Mouse (Mus musculus): ENCODE results near the gene Trim33. TPM values are rescaled to one million over a fixed set of nuclear protein-coding genes. Genes with fewer than 3 reads are reported as not detected.

Trim33 gene
- polyA plus RNA-seq, 1 experiment from 2014 or later: 41.1 TPM

DNA sequence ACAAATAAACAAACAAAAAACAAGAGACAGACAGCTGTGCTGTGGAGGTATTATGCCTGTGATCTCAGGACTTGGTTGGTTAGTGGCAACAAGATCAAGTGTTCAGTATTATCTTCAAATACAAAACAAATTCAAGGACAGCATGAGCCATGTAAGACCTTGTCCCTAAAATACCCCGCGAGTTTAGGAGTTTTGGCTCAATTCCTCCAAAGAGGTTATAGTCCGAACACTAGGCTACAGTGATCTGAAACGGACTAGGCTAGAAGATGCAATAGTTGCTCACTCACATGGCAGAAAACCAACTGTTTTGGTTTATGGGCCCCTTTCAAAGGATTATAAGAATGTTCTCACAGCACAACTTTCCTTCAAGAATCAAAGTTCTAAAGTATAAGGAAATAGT is 9.7 kb downstream of the Trim33 start:
- H3K27ac ChIP-seq: no peak overlapping the region
- WGBS: 94% methylated on average over 4 of the region's 4 CpGs
- ATAC-seq (ENCODE audit: low FRiP score, low read depth): no peak
- H3K4me3 ChIP-seq: no peak overlapping the region
- no peaks in the 10 kb centered on the region for H3K4me1 ChIP-seq
- no peak overlapping the region for H3K4me2 ChIP-seq (replicated peaks)
- H3K36me3 ChIP-seq: no peaks in the 10 kb centered on the region
- H3K27me3 ChIP-seq (replicated peaks): no peaks in the 10 kb centered on the region
- H3K9me3 ChIP-seq: no peaks in the 10 kb centered on the region
- H3K9ac ChIP-seq: no peak overlapping the region

DNA sequence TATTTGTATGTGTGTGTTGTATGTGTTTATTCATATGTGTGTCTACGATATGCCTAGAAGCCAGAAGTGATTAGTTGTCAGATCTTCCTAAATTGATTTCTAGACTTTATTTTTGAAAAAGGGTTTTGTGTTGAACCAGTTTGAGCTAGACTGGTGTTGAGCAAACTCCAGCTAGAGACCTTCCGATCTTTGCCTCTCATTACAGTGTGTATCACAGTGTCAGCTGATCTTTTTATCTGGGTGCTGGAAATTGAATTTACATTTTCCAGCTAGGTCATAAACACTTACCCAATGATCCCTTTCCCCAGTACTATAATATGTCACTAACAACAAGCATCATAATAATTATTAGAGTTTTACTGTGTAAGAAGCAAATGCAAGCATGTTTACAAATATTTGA is 12.0 kb downstream of the Trim33 start:
- Histone ChIP-seq H3K27me3 (replicated peaks) (no peaks in the 10 kb centered on the region), H3K36me3 (no peaks in the 10 kb centered on the region), H3K4me2 (replicated peaks) (no peak overlapping the region), H3K9me3 (no peaks in the 10 kb centered on the region), H3K4me3 (no peak overlapping the region), H3K9ac (no peak overlapping the region), H3K4me1 (no peaks in the 10 kb centered on the region), H3K27ac (no peak overlapping the region)
- WGBS: 96% methylated on average over 2 of the region's 2 CpGs
- no peak for ATAC-seq (ENCODE audit: low FRiP score, low read depth)

DNA sequence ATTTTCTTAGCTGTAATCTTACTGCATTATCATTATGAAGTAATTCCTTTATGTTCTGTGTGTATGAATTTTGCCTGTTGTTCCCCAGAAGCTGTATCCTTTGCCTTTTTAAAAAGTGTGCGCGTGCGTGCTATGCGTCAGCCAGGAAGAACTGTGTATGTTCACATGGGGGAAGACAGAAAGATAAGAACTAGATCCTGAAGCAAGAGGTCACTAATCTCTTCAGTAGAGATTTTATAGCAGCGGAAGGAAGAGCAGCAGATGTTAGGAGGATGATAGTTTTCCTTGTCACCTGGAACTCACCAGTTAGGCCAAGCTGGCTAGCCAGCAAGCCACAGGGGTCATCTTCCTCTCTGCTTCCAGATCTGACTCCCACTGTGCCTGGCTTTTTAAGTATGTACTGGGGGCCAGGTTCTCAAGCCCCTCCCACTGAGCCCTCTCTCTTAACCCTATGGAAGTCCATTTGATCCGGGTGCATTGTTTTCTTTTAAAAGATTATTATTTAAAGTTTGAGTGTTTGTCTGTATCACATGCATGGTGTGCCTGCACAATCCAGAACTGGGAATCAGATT is 26.4 kb downstream of the Trim33 start:
- Histone ChIP-seq H3K4me3 (no peak overlapping the region), H3K36me3 (no peaks in the 10 kb centered on the region), H3K4me1 (no peaks in the 10 kb centered on the region), H3K27me3 (replicated peaks) (no peaks in the 10 kb centered on the region), H3K27ac (no peak overlapping the region), H3K4me2 (replicated peaks) (no peak overlapping the region), H3K9me3 (no peaks in the 10 kb centered on the region), H3K9ac (no peak overlapping the region)
- ATAC-seq (ENCODE audit: low FRiP score, low read depth): no peak
- 83% methylated on average over 6 of the region's 6 CpGs for WGBS

DNA sequence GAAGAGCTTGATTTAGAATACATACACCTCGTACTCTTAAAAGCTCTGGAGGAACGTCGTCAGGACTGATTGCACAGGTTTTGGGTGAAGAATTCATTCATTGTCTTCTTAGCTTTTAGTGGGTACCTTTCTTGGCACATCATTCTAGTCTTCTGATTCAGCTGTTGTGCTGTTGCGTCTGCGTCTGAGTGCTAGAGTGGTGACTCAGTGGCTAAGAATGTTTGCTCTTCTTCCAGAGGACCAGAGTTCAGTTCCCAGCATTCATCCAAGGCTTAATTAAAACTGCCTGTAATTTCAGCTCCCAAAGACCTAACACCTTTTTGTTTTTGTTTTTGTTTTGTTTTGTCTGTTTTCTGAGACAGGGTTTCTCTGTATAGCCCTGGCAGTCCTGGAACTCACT is 30.2 kb downstream of the Trim33 start:
- Histone ChIP-seq H3K4me3 (no peak overlapping the region), H3K9ac (no peak overlapping the region), H3K36me3 (peaks cover 4% of the 10 kb centered on the region; the same call in 1 of the 2 replicates), H3K4me2 (replicated peaks) (no peak overlapping the region), H3K27me3 (replicated peaks) (no peaks in the 10 kb centered on the region), H3K9me3 (no peaks in the 10 kb centered on the region), H3K4me1 (no peaks in the 10 kb centered on the region), H3K27ac (no peak overlapping the region)
- WGBS: 87% methylated on average over 5 of the region's 5 CpGs
- no peak for ATAC-seq (ENCODE audit: low FRiP score, low read depth)

DNA sequence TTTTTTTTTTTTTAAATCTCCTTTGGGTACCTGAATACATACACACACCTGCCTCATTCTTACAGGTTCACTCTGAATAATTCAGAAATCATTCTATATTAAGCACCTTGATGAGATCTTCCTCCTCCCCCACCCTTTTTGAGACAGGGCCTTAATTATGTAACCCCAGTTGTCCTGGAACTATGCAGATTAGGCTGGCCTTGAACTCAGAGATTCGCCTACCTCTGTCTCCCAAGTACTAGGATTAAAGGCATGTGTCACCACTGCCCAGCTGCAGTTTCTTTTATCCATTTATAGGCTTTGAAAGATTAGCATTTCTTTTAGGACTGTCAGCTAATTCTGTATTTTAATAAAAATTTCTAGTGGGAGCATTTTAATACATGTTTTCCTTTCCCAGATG is 30.7 kb downstream of the Trim33 start:
- no peaks in the 10 kb centered on the region for H3K4me1 ChIP-seq
- no peak overlapping the region for H3K4me3 ChIP-seq
- ATAC-seq (ENCODE audit: low FRiP score, low read depth): no peak
- no peaks in the 10 kb centered on the region for H3K9me3 ChIP-seq
- no peaks in the 10 kb centered on the region for H3K27me3 ChIP-seq (replicated peaks)
- no peak overlapping the region for H3K27ac ChIP-seq
- no peak overlapping the region for H3K9ac ChIP-seq
- H3K4me2 ChIP-seq (replicated peaks): no peak overlapping the region
- peaks cover 7% of the 10 kb centered on the region; the same call in 1 of the 2 replicates for H3K36me3 ChIP-seq
- WGBS: 86% methylated on average over 1 of the region's 1 CpGs

DNA sequence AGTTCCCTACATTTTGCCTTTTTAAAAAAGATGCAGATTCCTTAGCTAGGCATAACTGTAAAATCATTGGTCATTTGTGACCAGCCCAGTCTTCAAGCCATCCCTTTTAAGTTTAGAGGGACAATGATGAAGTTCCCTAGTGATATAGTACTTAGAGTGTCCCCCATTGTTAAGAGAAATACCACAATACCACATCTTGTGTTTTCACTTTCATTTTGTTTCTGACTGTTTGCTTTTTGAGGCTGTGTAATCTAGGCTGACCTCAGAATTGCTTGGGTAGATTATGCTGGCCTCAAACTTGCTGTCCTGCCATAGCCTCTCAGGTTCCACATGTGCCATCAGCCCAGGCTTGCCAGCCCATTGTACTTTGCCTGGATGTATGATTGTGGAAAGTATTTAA is 35.2 kb downstream of the Trim33 start:
- no peak for ATAC-seq (ENCODE audit: low FRiP score, low read depth)
- H3K36me3 ChIP-seq: peaks cover 7% of the 10 kb centered on the region; the same call in 1 of the 2 replicates

DNA sequence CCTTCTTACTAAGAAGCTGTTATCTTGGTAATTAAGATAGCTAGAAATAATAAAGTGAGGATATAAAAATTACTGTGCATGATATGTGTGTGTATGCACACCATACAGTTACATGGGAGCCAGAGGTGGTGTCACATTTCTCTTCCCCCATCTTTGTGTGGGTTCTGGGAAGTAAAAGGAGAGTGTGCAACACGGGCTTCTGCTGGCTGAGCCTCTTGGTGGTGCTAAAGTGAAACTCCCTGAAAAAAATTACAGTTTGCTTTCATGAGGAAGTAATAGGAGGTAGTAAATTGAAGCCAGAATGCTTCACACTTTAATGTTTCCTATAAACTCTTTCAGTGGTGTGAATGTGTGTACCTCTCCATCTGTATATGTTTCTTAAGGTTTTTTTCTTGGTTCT is 56.3 kb downstream of the Trim33 start:
- Histone ChIP-seq H3K36me3 (peaks cover 32% of the 10 kb centered on the region), H3K4me3 (no peak overlapping the region), H3K9ac (no peak overlapping the region), H3K4me1 (no peaks in the 10 kb centered on the region), H3K27ac (no peak overlapping the region), H3K4me2 (replicated peaks) (no peak overlapping the region), H3K27me3 (replicated peaks) (no peaks in the 10 kb centered on the region), H3K9me3 (no peaks in the 10 kb centered on the region)
- no peak for ATAC-seq (ENCODE audit: low FRiP score, low read depth)
- WGBS: 57% methylated on average over 1 of the region's 1 CpGs

More for the DNA sequence above, 35.2 kb downstream of the Trim33 start:
- Histone ChIP-seq H3K4me3 (no peak overlapping the region), H3K27me3 (replicated peaks) (no peaks in the 10 kb centered on the region), H3K9me3 (no peaks in the 10 kb centered on the region), H3K9ac (no peak overlapping the region), H3K27ac (no peak overlapping the region), H3K4me1 (no peaks in the 10 kb centered on the region), H3K4me2 (replicated peaks) (no peak overlapping the region)

DNA sequence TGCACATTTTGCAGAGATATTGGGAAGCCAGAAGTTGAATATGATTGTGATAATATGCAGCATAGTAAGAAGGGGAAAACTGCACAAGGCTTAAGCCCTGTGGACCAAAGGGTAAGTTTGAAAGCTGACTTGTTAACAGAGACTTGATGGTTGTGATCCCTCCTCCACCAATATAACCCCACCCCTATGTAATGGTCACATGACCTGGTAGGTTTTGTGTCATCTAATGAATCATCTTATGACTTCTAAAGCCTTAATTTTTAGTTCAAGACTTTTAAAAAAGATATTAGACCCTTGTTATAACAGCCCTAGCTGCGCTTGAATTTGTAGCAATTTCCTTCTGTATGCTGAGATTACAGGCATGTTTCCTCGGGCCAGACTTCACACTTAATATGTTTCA is 67.6 kb downstream of the Trim33 start:
- H3K4me3 ChIP-seq: no peak overlapping the region
- 91% methylated on average over 2 of the region's 2 CpGs for WGBS
- no peak for ATAC-seq (ENCODE audit: low FRiP score, low read depth)
- no peak overlapping the region for H3K4me2 ChIP-seq (replicated peaks)
- peaks cover 40% of the 10 kb centered on the region for H3K36me3 ChIP-seq
- H3K9ac ChIP-seq: no peak overlapping the region
- no peak overlapping the region for H3K27ac ChIP-seq
- no peaks in the 10 kb centered on the region for H3K9me3 ChIP-seq
- H3K27me3 ChIP-seq (replicated peaks): no peaks in the 10 kb centered on the region
- H3K4me1 ChIP-seq: no peaks in the 10 kb centered on the region

DNA sequence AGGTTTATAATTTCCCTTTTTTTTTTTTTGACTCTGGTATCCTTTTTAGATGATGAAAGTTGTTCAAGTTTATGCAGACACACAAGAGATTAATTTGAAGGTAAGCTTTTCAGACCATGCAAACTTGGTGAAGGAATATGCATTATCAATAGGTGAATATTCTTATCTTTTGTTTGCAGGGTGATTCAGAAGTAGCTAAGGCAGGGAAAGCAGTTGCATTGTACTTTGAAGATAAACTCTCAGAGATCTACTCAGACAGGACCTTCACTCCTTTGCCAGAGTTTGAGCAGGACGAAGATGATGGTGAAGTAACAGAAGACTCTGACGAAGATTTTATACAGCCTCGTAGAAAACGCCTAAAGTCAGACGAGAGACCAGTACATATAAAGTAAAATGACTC is 74.4 kb downstream of the Trim33 start:
- Histone ChIP-seq H3K4me1 (no peaks in the 10 kb centered on the region), H3K27ac (no peak overlapping the region), H3K27me3 (replicated peaks) (no peaks in the 10 kb centered on the region), H3K36me3 (peaks cover 35% of the 10 kb centered on the region), H3K4me3 (no peak overlapping the region), H3K9ac (no peak overlapping the region), H3K4me2 (replicated peaks) (no peak overlapping the region), H3K9me3 (no peaks in the 10 kb centered on the region)
- WGBS: 96% methylated on average over 5 of the region's 5 CpGs
- no peak for ATAC-seq (ENCODE audit: low FRiP score, low read depth)

DNA sequence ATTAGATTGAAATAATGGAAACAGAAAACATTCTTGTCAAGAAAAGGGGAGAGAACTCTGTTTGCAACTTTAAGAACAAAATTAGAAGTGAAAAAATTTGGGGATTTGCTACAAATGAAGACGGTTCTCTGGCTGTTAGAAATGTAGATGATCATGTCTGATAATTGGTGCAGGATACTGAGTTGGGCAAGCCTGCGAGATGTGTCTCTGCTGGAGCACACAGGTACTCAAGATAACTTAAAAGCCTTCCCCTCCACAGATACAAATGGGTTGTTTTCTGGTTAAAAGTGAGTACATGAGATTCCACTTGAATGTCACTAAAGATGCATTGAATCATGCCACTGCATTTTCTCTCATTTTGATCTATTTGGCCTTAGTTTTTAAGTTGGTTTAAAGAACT is 74.9 kb downstream of the Trim33 start:
- Histone ChIP-seq H3K4me3 (no peak overlapping the region), H3K27ac (no peak overlapping the region), H3K4me1 (no peaks in the 10 kb centered on the region), H3K36me3 (peaks cover 33% of the 10 kb centered on the region), H3K4me2 (replicated peaks) (no peak overlapping the region), H3K9ac (no peak overlapping the region), H3K9me3 (no peaks in the 10 kb centered on the region), H3K27me3 (replicated peaks) (no peaks in the 10 kb centered on the region)
- ATAC-seq (ENCODE audit: low FRiP score, low read depth): no peak
- 90% methylated on average over 2 of the region's 2 CpGs for WGBS

DNA sequence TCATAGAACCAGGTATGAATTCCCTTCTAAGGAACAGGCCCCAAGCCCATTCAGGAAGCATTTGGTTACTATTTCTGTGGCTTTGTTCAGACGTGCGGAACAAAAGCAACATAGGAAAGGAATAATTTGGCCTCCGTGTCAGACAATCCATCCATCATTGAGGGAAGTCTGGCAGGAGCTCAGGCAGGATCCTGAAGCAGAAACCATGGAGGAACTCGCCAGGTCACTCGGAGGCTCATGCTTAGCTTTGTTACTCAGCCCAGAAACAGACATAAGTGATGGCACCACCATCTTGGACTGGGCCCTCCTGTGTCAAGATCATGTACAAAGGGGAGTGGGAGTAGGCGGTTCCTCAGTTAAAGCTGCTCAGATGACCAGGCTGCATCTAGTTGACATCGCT is 82.1 kb downstream of the Trim33 start:
- Histone ChIP-seq H3K4me2 (replicated peaks) (no peak overlapping the region), H3K9ac (no peak overlapping the region), H3K27me3 (replicated peaks) (no peaks in the 10 kb centered on the region), H3K36me3 (peaks cover 5% of the 10 kb centered on the region; the same call in 1 of the 2 replicates), H3K4me1 (no peaks in the 10 kb centered on the region), H3K27ac (no peak overlapping the region), H3K9me3 (no peaks in the 10 kb centered on the region), H3K4me3 (no peak overlapping the region)
- no peak for ATAC-seq (ENCODE audit: low FRiP score, low read depth)
- 83% methylated on average over 7 of the region's 7 CpGs for WGBS

DNA sequence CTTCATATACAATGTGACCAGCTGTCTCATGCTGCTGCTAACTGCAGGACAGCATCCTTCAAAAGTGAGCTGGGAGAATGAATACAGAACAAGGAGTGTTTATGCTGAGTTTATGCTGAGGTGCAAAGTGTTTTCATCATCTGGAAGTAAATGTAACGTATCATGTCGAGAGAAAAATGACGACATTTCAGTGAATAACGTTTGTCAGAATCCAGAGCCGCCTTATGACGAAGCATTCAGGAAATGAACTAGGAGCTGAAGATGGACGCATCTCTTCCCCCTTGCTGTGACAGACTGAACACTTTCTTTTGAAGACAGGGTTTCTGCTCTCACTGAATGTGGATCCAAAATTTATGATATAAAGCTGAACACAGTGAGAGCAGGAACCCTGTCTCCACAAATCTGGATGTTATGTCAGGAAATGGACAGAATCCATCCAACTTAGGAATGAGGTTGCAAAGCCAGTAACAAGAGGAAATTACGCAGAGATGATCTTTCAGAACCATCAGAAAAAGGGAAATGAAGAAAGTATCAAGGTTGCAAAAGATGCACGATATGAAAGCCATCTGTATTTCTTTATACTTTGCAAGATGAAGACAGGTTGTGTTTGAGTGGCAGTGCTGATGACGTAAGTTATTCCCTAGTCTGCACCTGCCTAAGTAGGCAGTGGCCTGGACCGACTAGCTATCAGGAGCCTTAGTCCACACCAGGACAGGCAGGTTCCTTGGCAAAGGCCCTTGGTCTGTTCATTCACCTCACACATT is 85.3 kb downstream of the Trim33 start:
- Histone ChIP-seq H3K4me3 (no peak overlapping the region), H3K4me1 (no peaks in the 10 kb centered on the region), H3K9ac (no peak overlapping the region), H3K4me2 (replicated peaks) (no peak overlapping the region), H3K36me3 (no peaks in the 10 kb centered on the region), H3K27ac (no peak overlapping the region), H3K9me3 (no peaks in the 10 kb centered on the region), H3K27me3 (replicated peaks) (no peaks in the 10 kb centered on the region)
- 85% methylated on average over 11 of the region's 11 CpGs for whole genome bisulfite sequencing
- ATAC-seq (ENCODE audit: low FRiP score, low read depth): no peak
